Mouse (Mus musculus): ENCODE results near the gene Atf3.

DNA sequence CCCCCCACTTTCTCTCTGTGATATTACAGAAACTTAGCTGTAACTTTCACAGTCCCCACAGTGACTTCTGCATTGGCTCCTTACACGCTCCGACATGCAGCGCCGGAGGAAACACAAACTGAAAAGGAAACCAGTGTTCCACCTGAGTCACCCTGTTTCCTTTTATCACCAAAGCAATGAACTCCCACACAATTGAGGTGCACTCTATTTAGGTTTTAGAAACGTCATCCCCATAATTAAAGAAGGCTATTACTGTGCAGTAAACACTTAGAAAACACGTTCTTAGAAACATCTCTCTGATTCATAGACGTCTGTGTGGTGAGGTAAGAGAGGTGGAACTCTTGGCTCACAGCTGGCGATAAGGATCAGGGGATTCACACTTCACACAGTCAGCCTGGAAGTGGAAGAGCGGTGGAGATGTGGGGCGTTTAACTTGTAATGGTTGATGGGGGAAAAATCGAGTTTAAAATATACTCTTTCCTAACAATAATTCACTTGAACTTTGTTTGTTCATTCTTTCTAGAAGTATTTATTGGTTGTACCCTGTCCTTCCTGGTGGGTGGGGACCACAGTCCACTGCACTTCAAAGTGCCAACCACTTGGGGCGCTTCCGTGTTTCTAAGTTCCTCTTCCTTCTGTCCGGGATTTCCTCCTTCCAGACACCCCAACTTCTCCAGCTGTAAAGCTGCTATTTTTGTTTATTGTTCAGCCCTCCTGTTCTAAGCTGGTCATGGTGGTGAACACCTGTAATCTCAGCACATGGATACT lies 24.0 kb downstream of the Atf3 start:
- peak; percentile 48; the same call in 1 of the 2 replicates for TF ChIP-seq CTCF (IDR thresholded peaks at IDR 0.05; ENCODE audit: low read depth, low read length)
- TF ChIP-seq POLR2A (IDR thresholded peaks at IDR 0.05; ENCODE audit: extremely low read depth, insufficient read depth, low read length) = no peak
